Mouse (Mus musculus): ENCODE measurements around the gene Pex10. TPM values are rescaled to one million over a fixed set of nuclear protein-coding genes. Genes with fewer than 3 reads are reported as not detected.

The Pex10 gene
- polyA plus RNA-seq, 2 experiments = 1.7 to 6.8 TPM

DNA sequence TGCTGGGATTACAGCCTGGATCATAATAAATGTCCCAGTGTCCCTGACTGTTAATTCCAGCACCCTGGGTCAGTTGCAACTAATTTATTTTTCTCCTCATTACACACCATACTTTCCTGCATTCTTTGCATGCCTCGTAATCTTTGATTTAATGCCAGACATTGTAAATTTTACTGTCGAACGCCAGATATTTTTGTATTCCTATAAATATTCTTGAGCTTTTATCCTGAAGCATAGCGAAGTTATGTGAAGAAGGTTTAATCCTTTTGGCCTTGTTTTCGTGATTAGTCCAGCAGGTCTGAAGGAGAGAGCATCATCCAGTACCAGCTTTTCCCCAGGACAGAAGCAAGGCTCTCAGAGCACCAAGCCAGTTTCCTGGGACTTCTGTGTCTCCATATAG, 42.7 kb downstream of the Pex10 start:
- ATAC-seq (ENCODE audit: insufficient read depth) (no peak), DNase-seq (ENCODE audit: low read depth in 3 of 3, low spot score in 3 of 3) (no peak)
- H3K36me3 ChIP-seq (replicated peaks; ENCODE audit: control insufficient read depth, insufficient read depth, low read depth) = no peaks in the 10 kb centered on the region
- no peak overlapping the region for H3K9ac ChIP-seq (replicated peaks)
- H3K4me1 ChIP-seq (replicated peaks; ENCODE audit: control insufficient read depth in 2 of 2, insufficient read depth in 2 of 2, low read length in 1 of 2) = peaks cover 0 to 9% of the 10 kb centered on the region in 2 experiments; a peak in 2 of 4 replicates
- H3K27ac ChIP-seq = no peak overlapping the region
- 74% methylated on average over 5 of the region's 5 CpGs for WGBS (ENCODE audit: insufficient replicate concordance)
- no peaks in the 10 kb centered on the region for H3K27me3 ChIP-seq (ENCODE audit: control insufficient read depth, insufficient read depth, low read length)
- TF ChIP-seq EP300 (IDR thresholded peaks at IDR 0.05; ENCODE audit: low read depth) = no peak
- TF ChIP-seq CTCF (IDR thresholded peaks at IDR 0.05; ENCODE audit: low read depth) = no peak
- H3K4me2 ChIP-seq (ENCODE audit: low read depth) = no peak overlapping the region
- H3K4me3 ChIP-seq (ENCODE audit: insufficient read depth in 1 of 2, low read depth in 2 of 2, low read length in 2 of 2) = no peak overlapping the region
- no peaks in the 10 kb centered on the region for H3K9me3 ChIP-seq (ENCODE audit: control insufficient read depth, low read length)

DNA sequence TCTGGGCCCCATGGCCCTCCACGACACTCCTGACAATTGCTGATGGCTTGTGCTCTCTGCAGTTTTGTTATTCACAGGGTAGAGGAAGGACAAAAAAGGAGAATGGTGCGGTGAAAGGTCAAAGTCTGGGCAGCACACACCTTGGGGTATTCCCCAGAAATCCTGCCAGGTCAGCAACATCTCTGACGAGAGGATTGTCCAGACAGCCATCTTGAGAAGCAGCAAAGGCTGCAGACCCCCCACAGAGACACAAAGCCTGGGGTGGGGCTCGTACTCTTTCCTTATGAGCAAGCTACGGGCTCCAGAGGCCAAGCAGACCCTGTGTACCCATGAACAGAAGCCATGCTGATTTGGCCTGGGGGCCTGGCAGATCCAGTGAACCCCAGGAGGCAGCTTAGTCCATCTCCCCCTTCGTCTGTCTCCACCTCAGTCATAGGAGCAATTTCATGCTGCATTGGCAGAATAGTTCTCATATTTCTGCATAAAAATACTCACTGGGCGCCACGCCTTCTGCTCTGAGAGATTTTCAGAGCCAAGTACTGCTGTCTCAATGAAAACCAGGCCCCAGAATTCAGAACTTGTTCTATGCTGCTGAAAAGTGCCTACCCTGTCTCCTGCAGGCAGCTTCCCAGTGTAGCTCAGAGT, 47.1 kb downstream of the Pex10 start:
- Histone ChIP-seq H3K4me3 (ENCODE audit: insufficient read depth in 1 of 2, low read depth in 2 of 2, low read length in 2 of 2) (no peak overlapping the region), H3K4me2 (ENCODE audit: low read depth) (no peak overlapping the region), H3K27ac (no peak overlapping the region), H3K4me1 (replicated peaks; ENCODE audit: control insufficient read depth in 2 of 2, insufficient read depth in 2 of 2, low read length in 1 of 2) (peaks cover 9 to 21% of the 10 kb centered on the region in 2 experiments), H3K36me3 (replicated peaks; ENCODE audit: control insufficient read depth, insufficient read depth, low read depth) (no peaks in the 10 kb centered on the region), H3K9ac (replicated peaks) (no peak overlapping the region), H3K27me3 (ENCODE audit: control insufficient read depth, insufficient read depth, low read length) (no peaks in the 10 kb centered on the region), H3K9me3 (ENCODE audit: control insufficient read depth, low read length) (no peaks in the 10 kb centered on the region)
- no peak for ATAC-seq (ENCODE audit: insufficient read depth)
- DNase-seq (ENCODE audit: low read depth in 3 of 3, low spot score in 3 of 3) = no peak
- WGBS (ENCODE audit: insufficient replicate concordance) = 68% methylated on average over 8 of the region's 8 CpGs
- no peak for TF ChIP-seq CTCF (IDR thresholded peaks at IDR 0.05; ENCODE audit: low read depth)
- no peak for TF ChIP-seq EP300 (IDR thresholded peaks at IDR 0.05; ENCODE audit: low read depth)

DNA sequence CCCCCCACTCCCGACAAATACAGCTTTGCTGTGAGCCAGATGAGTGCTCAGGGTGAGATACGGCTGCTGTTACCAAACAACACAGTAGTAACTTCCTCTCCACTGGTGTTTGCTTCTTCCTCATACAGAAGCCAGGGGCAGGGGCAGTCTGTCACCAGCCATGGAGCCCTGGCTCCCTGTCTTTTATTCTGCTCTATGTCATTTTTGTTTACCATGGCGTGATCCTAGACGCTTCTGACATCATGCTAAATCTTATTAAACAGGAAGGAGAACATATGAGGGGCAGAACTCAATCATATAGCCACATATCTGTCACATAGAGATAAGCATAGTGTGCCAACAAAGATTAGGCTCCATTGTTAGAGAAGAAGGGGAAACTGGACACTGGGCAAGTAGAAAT, 49.8 kb downstream of the Pex10 start:
- Histone ChIP-seq H3K9ac (replicated peaks) (no peak overlapping the region), H3K4me1 (replicated peaks; ENCODE audit: control insufficient read depth in 2 of 2, insufficient read depth in 2 of 2, low read length in 1 of 2) (peaks cover 20 to 35% of the 10 kb centered on the region in 2 experiments), H3K9me3 (ENCODE audit: control insufficient read depth, low read length) (no peaks in the 10 kb centered on the region), H3K27ac (no peak overlapping the region), H3K4me3 (ENCODE audit: insufficient read depth in 1 of 2, low read depth in 2 of 2, low read length in 2 of 2) (no peak overlapping the region), H3K27me3 (ENCODE audit: control insufficient read depth, insufficient read depth, low read length) (no peaks in the 10 kb centered on the region), H3K4me2 (ENCODE audit: low read depth) (peak overlapping the region; percentile 11; the same call in 1 of the 2 replicates), H3K36me3 (replicated peaks; ENCODE audit: control insufficient read depth, insufficient read depth, low read depth) (no peaks in the 10 kb centered on the region)
- WGBS (ENCODE audit: insufficient replicate concordance) = 15% methylated on average over 4 of the region's 4 CpGs
- TF ChIP-seq EP300 (IDR thresholded peaks at IDR 0.05; ENCODE audit: low read depth) = peak; percentile 53; the same call in 1 of the 2 replicates
- no peak for TF ChIP-seq CTCF (IDR thresholded peaks at IDR 0.05; ENCODE audit: low read depth)
- ATAC-seq (ENCODE audit: insufficient read depth) = no peak
- peak in 1 of 3 experiments; percentile 17 for DNase-seq (ENCODE audit: low read depth in 3 of 3, low spot score in 3 of 3)

DNA sequence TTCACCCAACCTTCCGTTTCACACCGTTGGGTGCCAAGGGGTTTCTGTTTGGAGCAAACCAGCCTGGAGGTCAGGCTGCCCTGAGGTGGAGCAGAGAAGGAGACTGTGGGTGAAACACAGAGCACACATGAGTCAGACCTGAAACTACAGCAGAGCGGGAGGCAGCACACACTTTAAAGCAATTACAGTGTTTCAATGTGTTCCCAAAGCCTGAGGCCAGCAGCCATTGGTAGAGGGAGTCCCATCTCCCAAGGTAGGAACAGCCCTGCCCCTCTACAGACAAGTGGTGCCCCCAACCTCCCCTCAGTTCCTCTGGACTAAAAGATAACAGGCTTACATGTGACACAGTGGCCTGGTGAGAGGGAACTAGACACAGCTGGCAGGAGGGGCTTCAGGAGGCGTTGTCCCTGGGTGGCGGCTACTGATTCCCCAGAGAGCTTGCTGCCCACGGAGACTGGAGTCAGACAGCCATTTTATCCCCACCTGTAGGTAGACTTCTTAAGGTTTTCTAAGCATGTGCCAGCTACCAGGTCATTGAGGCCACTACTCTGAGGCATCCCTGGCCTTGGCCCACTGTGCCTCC, 50.7 kb downstream of the Pex10 start:
- no peaks in the 10 kb centered on the region for H3K36me3 ChIP-seq (replicated peaks; ENCODE audit: control insufficient read depth, insufficient read depth, low read depth)
- no peaks in the 10 kb centered on the region for H3K9me3 ChIP-seq (ENCODE audit: control insufficient read depth, low read length)
- ATAC-seq (ENCODE audit: insufficient read depth) (peak; percentile 82), DNase-seq (ENCODE audit: low read depth in 3 of 3, low spot score in 3 of 3) (peak; percentile 42 to 52 (median 43))
- peak overlapping the region; percentile 37; the same call in 1 of the 2 replicates for H3K27ac ChIP-seq
- H3K9ac ChIP-seq (replicated peaks) = no peak overlapping the region; the same call in 1 of the 2 replicates
- H3K4me1 ChIP-seq (replicated peaks; ENCODE audit: control insufficient read depth in 2 of 2, insufficient read depth in 2 of 2, low read length in 1 of 2) = peaks cover 21 to 35% of the 10 kb centered on the region in 2 experiments
- H3K27me3 ChIP-seq (ENCODE audit: control insufficient read depth, insufficient read depth, low read length) = no peaks in the 10 kb centered on the region
- no peak for TF ChIP-seq CTCF (IDR thresholded peaks at IDR 0.05; ENCODE audit: low read depth)
- TF ChIP-seq EP300 (IDR thresholded peaks at IDR 0.05; ENCODE audit: low read depth) = peak; percentile 42; the same call in 1 of the 2 replicates
- 49% methylated on average over 6 of the region's 6 CpGs for WGBS (ENCODE audit: insufficient replicate concordance)
- H3K4me2 ChIP-seq (ENCODE audit: low read depth) = peak overlapping the region; percentile 11
- H3K4me3 ChIP-seq (ENCODE audit: insufficient read depth in 1 of 2, low read depth in 2 of 2, low read length in 2 of 2) = no peak overlapping the region

DNA sequence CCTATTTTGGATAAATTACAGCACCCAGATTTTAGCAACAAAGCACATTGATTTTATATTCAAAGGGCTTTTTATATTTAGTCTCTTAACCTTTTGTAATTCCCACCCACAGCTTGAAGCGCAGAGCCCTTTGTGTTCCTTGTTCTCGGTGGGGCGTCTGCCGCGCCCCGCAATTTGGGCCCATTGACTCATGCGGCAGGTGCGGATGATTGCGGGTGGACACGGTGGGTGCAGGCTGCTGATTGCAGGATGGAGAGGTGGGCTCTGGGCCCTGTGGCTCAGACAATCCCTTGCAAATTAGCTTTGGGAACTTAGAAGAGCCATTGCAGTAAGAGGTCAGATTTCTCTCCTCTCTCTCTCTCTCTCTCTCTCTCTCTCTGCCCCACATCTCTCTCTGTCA, 51.5 kb downstream of the Pex10 start:
- no peak for TF ChIP-seq EP300 (IDR thresholded peaks at IDR 0.05; ENCODE audit: low read depth)
- no peak for TF ChIP-seq CTCF (IDR thresholded peaks at IDR 0.05; ENCODE audit: low read depth)
- DNase-seq (ENCODE audit: low read depth in 3 of 3, low spot score in 3 of 3) (no peak), ATAC-seq (ENCODE audit: insufficient read depth) (no peak)
- Histone ChIP-seq H3K4me3 (ENCODE audit: insufficient read depth in 1 of 2, low read depth in 2 of 2, low read length in 2 of 2) (no peak overlapping the region), H3K27me3 (ENCODE audit: control insufficient read depth, insufficient read depth, low read length) (no peaks in the 10 kb centered on the region), H3K4me2 (ENCODE audit: low read depth) (no peak overlapping the region), H3K4me1 (replicated peaks; ENCODE audit: control insufficient read depth in 2 of 2, insufficient read depth in 2 of 2, low read length in 1 of 2) (peaks cover 21 to 35% of the 10 kb centered on the region in 2 experiments), H3K27ac (no peak overlapping the region), H3K9ac (replicated peaks) (no peak overlapping the region), H3K36me3 (replicated peaks; ENCODE audit: control insufficient read depth, insufficient read depth, low read depth) (no peaks in the 10 kb centered on the region), H3K9me3 (ENCODE audit: control insufficient read depth, low read length) (no peaks in the 10 kb centered on the region)
- 84% methylated on average over 10 of the region's 10 CpGs for WGBS (ENCODE audit: insufficient replicate concordance)
